Mouse (Mus musculus): ENCODE results near the gene Gm42417.
"Not testable (repeated sequence)": the region's sequence is repeated elsewhere in the genome, so short reads cannot be mapped to it uniquely, and the experiment has no call there.

The Gm42417 gene

GRCm38 (mm10) chr1:36545845-36546600, 6.8 kb upstream of the Gm42417 start:
- DNase-seq (ENCODE audit: low spot score in 2 of 2): no peak

DNA sequence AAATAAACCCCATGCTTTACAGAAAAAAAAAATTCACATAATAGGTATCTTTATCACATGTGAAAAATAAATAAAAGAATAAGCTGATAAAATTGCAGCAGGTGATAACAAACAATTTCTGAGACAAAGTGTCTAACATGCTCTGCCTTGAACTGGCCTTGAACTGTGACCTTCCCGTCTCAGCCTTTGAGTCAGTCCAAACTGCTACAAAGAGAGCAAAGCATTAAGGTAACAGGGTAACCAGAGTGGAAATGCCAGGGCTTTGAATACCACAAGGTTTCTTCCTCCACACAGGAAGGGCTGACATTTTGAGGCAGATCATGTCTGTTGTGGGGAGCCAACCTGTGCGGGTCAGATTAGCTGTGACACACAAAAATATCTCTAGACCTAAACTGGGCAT, 6.2 kb upstream of the Gm42417 start:
- no peak for DNase-seq (ENCODE audit: low spot score in 2 of 2)

DNA sequence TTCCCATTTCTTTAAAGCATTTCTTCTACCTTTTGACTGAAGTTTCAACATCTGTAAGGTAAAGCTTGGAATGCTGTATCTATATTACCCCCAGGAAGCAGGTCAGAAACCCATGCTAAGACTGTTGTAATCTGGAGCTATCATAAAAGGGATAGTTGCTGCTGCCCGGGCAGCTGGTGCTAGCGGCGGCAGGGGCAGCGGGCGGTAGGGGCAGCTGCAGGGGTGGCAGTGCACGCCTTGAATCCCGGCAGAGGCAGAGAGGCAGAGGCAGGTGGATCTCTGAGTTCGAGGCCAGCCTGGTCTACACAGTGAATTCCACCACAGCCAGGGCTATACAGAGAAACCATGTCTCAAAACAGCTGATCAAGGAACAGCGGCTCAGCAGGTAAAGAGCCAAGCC, 3.7 kb upstream of the Gm42417 start:
- DNase-seq (ENCODE audit: low spot score in 2 of 2): no peak

DNA sequence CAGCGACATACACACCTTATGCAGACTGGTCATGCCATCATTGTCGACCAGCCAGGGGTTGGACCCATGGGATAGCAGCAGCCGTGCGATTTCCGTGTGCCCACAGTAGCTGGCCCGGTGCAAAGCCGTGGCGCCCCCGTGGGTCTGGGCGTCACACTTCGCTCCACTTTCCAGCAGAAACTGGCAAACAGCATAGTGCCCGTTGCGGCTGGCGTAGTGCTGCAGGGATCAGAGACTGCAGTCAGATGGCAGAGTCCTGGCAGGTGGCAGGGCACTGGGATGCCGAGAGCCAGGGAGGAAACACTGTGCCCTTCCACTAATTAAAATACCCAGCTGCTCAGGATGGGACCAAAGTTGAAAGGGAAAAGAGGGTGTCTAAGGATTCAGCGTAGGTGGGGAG, 2.6 kb upstream of the Gm42417 start:
- no peak for DNase-seq (ENCODE audit: low spot score in 2 of 2)

- DNase-seq (ENCODE audit: low spot score in 2 of 2): no peak
These were observed 1.6 kb upstream of the Gm42417 start for GRCm38 (mm10) chr1:36540807-36541206.

DNA sequence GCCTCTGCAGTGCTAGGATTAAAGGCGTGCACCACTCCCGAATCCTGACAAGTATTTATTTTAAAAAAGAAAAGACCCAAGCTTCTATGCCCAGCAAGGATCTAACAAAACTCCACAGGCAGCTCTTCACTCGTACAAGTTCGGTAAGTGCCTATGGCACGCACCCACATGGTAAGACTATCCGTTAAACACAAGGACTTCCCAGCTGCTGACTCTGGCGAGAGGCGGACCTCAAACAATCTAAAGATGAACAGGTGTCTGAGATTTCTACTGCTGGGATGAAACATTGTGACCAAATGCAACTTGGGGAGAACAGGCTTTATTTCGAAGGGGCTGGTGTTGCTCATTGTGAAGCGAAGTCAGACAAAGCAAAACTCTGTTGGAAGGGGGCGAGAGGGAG, 903 bp upstream of the Gm42417 start:
- no peak for DNase-seq (ENCODE audit: low spot score in 2 of 2)

GRCm38 (mm10) chr1:36538727-36539126, 502 bp downstream of the Gm42417 start:
- DNase-seq (ENCODE audit: low spot score in 2 of 2): no peak

GRCm38 (mm10) chr1:36536783-36537182, 2.4 kb downstream of the Gm42417 start, which contains the start of gene Ankrd23:
Ankrd23 (minus strand) TSS chr1:36536883.
- DNase-seq (ENCODE audit: low spot score in 2 of 2): not testable (repeated sequence)

DNA sequence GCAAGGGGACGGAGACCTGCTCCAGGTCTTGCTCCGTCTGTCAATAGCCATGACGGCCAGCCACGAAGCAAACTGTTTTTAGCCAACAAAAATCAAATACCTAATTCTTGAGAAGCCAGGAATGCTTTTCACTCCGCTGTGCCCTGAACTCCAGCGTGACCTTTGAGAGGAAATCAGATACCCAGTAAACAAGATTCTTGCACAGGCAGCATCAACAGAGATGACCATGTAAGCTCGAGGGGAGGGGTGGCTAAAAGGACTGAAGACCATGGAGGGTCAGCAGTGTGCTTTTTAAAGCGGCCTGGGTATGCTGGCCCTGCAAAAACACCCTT, 2.9 kb downstream of the Gm42417 start:
- DNase-seq (ENCODE audit: low spot score in 2 of 2): no peak

DNA sequence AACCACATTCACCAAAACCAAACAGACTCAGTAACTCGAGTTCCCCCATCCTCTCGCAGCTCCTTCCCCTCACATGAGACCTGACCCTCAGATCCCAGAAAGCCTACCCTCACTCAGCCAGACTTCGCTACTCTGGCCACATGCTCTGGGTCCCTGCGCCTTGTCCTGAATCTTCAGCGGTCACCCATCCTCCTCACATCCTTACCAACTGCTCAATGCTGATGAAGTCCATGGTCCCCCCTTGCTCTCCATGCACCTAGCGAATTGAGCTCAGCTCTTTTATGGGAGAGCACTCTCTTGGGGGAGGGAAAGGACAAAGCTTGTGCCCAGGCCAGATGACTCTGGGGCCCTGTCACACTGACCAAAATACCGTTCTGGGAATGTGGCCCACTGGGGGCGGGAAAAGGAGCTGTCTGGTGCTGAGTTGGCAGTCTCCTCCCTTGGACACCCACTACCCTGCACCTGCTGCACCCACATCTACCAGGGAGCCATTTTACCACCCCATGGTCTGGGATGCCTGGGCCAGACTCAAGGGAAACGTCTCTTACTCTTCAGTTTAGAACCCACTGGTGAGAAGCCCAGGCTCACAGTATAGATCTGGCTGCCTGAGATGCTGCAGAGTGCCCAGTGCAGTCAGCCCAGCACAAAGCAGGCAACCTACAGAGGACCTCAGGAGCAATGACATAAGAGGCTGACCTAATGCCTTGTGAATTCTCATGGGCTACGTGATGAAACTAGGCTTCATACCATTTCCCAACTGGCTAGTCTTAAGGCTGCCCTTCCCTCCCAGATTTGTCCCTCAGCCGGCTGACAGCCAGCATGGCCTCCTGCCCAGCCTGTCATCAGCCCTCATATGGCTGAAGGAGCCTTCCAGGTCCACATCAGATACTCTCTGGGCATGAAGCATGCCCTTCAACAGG, 3.5 kb downstream of the Gm42417 start:
- no peak for DNase-seq (ENCODE audit: low spot score in 2 of 2)

DNA sequence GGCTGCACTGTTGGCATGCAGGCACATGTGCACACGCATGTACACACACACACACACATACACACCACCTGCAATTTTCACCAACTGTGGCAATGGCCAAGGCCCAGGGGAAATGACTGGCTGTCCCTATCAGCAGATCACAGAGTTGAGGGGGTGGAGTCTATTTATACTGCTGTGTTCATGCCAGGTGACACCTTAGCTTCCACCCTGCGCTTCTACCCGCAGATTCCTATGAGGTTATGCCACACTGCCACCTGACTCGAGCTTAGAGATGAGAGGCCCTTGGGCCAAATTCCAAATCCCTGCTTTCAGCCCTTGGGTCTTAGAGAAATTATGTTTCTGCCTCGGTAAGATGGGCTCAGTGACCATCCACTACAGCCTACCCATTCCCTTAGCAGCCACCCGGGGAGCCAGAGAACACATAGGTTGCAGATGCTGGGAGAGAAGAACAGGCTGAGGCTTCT, 4.6 kb downstream of the Gm42417 start:
- no peak for DNase-seq (ENCODE audit: low spot score in 2 of 2)

DNA sequence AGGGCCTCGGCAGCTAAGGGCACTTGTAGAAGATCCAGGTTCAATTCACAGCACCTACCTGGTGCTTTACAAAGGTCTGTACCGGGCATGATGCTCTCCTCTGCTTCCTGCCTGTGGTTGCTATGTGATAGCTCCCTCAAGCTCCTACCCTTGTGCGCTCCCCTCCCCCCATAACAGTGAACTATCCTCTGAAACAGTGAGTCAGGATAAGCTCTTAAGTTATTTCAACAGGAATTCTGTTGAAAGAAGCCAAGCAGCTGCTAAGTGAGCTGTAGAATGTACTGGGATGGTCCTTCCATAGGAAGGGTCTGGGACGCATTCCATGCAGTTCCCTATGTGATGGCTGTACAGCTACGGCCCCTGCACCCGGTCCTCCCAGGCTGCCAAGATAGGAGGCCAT, 5.7 kb downstream of the Gm42417 start:
- DNase-seq (ENCODE audit: low spot score in 2 of 2): no peak

- DNase-seq (ENCODE audit: low spot score in 2 of 2): no peak
These were observed 7.8 kb downstream of the Gm42417 start for GRCm38 (mm10) chr1:36531461-36531860.

- no peak for DNase-seq (ENCODE audit: low spot score in 2 of 2)
These were observed 8.3 kb downstream of the Gm42417 start for GRCm38 (mm10) chr1:36530962-36531361.

DNA sequence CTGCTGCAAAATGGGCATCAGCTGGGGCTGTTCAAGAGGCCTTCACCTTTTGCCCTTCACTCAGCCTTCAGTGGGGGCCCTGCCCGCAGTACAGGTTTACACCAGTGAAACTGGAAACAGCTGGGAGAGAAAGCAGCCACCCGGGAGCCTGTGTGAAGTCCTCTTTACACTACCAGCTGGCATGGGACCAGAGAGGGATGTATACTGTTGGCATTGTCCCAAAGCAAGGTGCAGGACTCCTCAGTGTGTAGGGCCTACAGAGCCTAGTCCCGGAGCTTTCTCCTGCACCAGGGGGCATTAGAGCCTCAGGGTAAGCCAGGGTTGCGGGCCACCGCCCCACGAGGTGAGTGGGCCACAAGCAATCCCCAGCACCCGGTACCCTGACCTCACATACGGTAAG, 8.7 kb downstream of the Gm42417 start:
- no peak for DNase-seq (ENCODE audit: low spot score in 2 of 2)

GRCm38 (mm10) chr1:36529875-36530274, 9.4 kb downstream of the Gm42417 start:
- DNase-seq (ENCODE audit: low spot score in 2 of 2): no peak

GRCm38 (mm10) chr1:36529274-36529673, 10.0 kb downstream of the Gm42417 start:
- no peak for DNase-seq (ENCODE audit: low spot score in 2 of 2)

- DNase-seq (ENCODE audit: low spot score in 2 of 2): no peak
These were observed 10.9 kb downstream of the Gm42417 start for GRCm38 (mm10) chr1:36528351-36528750.

DNA sequence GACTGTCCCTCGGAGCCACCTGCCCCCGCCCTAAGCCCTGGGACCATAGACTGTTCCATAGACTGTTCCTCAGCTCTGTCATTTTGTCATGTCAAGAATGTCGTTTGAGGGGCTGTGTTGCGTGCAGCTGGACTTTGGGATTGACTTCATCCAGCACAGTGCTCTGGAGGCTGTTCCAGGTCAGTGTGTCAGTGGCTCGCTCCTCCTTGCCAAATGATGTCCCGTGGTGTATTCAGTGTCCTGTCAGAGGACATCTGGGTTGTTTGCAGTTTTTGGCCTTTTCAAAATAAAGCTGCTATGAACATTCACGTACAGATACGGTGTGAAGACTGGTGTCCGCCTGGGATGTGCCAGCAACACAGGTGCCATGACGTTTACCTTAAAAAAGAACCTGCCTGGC, 12.3 kb downstream of the Gm42417 start:
- DNase-seq (ENCODE audit: low spot score in 2 of 2): no peak

GRCm38 (mm10) chr1:36525774-36526173, 13.5 kb downstream of the Gm42417 start:
- DNase-seq (ENCODE audit: low spot score in 2 of 2): no peak

GRCm38 (mm10) chr1:36524058-36524457, 15.2 kb downstream of the Gm42417 start:
- no peak for DNase-seq (ENCODE audit: low spot score in 2 of 2)

GRCm38 (mm10) chr1:36523332-36524013, 15.8 kb downstream of the Gm42417 start:
- no peak for DNase-seq (ENCODE audit: low spot score in 2 of 2)
